Mouse (Mus musculus): ENCODE measurements around the gene Srsf2.

DNA sequence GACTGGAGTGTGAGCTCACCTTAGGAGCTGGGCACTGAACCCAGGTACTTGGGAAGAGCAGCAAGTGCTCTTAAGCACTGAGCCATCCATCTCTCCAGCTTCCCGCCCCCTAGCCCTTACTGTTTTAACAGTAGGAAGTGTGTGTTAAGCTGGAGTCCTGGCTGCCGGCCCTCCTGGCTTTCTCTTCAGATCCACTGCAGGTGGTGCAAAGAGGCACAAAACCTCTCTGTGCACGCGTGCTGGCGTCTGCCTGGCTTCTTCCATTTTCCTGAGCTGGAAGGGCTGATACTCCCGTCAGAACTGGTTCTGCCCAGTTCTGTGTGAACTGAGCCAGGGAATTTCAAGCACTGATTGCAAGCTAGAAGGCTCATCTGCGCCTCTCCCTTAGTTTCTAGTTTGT, 27.9 kb upstream of the Srsf2 start:
- TF ChIP-seq POLR2A (IDR thresholded peaks at IDR 0.05; ENCODE audit: control insufficient read depth, extremely low read depth, insufficient read depth, low read length, poor library complexity), result no peak
- no peak for TF ChIP-seq CTCF (IDR thresholded peaks at IDR 0.05; ENCODE audit: borderline replicate concordance, control insufficient read depth, extremely low read depth, insufficient read depth, low read length, poor library complexity)

Measured in thymus, adult 2 months (tissue).